ENCODE assay signal across 26 mouse cellular contexts in the genomic region with DNA sequence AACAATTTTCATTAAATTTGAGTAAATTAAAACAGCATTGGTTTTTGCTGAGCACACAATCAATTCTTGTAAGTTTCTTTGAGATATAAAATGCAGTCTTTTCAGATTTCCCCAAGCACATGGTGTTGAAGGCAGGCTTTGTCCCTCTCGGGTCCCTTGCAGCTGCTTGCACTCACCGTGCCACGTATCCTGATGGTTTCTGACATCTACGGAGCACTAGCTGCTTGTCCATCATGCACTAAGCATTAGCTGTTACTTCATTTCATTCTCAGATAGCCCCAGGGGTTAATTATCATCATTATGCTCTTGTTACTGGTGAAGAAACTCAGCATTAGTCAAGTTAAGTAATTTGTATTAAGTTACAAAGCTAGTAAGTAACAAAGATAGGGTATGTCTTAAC.
DNase-seq lines count a peak whose midpoint lies in the region; TF ChIP-seq lines count a peak whose summit lies in the region.
"Had no signal": no experiment of that assay in that cellular context is flagged by ENCODE, and none has a peak within 500 bp of the region (broad histone marks: within the 10 kb centered on the region; RNA-seq: fewer than 3 reads in every experiment).

No protein-coding gene starts in this region.

- no peak overlapping the region for H3K4me3 ChIP-seq in embryonic facial prominence, embryonic 10.5 days
- no peak overlapping the region for H3K4me3 ChIP-seq in kidney, adult 2 months (ENCODE audit: insufficient read depth, low read depth, low read length)
- H3K4me3 ChIP-seq: embryonic facial prominence, embryonic 12.5 days; embryonic facial prominence, embryonic 15.5 days; forebrain, embryonic 12.5 days; forebrain, embryonic 15.5 days; hindbrain, embryonic 12.5 days; intestine, embryonic 15.5 days had no signal

- TF ChIP-seq POLR2A in kidney, adult 2 months (IDR thresholded peaks at IDR 0.05; ENCODE audit: low read depth, low read length) = no peak

- TF ChIP-seq CTCF in kidney, adult 2 months (conservative IDR thresholded peaks at IDR 0.05; ENCODE audit: insufficient read depth, insufficient read length, low read depth, low read length) = no peak

- peak; percentile 31 for DNase-seq in embryo, embryonic 11 days
- DNase-seq in embryo, embryonic 9.5 days (ENCODE audit: extremely low spot score) = no peak
- DNase-seq in embryonic facial prominence, embryonic 10.5 days (ENCODE audit: low spot score) = peak; percentile 51
- peak; percentile 16 for DNase-seq in gonadal fat pad, adult 2 months (ENCODE audit: low read depth)
- DNase-seq in layer of hippocampus, adult 8-10 months (ENCODE audit: low spot score in 2 of 2) = no peak
- no peak for DNase-seq in urinary bladder, adult 2 months (ENCODE audit: low spot score)
- DNase-seq in kidney, adult 2 months = no peak
- DNase-seq: adrenal gland, postnatal 10 days; adrenal gland, postnatal 36 days; B cell, adult 2 months; cerebellum, adult 11 months; cerebellum, adult 2 months; cerebellum, adult 9-11 months; cerebellum, postnatal 25 days; gastrocnemius, postnatal 10 days; gastrocnemius, postnatal 36 days; heart, adult 11 months had no signal

- H3K27me3 ChIP-seq in embryonic facial prominence, embryonic 10.5 days (replicated peaks; ENCODE audit: low read depth, poor library complexity, severe bottlenecking) = no peaks in the 10 kb centered on the region; the same call in 1 of the 2 replicates
- no peaks in the 10 kb centered on the region for H3K27me3 ChIP-seq in kidney, adult 2 months (replicated peaks; ENCODE audit: control insufficient read depth, insufficient read depth, low read length)
- H3K27me3 ChIP-seq: CH12.LX; embryonic facial prominence, embryonic 12.5 days; embryonic facial prominence, embryonic 15.5 days; forebrain, embryonic 12.5 days; forebrain, embryonic 15.5 days; hindbrain, embryonic 12.5 days; intestine, embryonic 15.5 days; Patski had no signal

- no peaks in the 10 kb centered on the region for H3K36me3 ChIP-seq in embryonic facial prominence, embryonic 10.5 days (replicated peaks)
- no peaks in the 10 kb centered on the region for H3K36me3 ChIP-seq in kidney, adult 2 months (ENCODE audit: control insufficient read depth, insufficient read depth, low read length)
- H3K36me3 ChIP-seq: embryonic facial prominence, embryonic 12.5 days; embryonic facial prominence, embryonic 15.5 days; forebrain, embryonic 12.5 days; forebrain, embryonic 15.5 days; G1E; hindbrain, embryonic 12.5 days; intestine, embryonic 15.5 days had no signal

- no peaks in the 10 kb centered on the region for H3K9me3 ChIP-seq in embryonic facial prominence, embryonic 10.5 days
- H3K9me3 ChIP-seq: embryonic facial prominence, embryonic 12.5 days; embryonic facial prominence, embryonic 15.5 days; forebrain, embryonic 12.5 days; forebrain, embryonic 15.5 days; G1E; hindbrain, embryonic 12.5 days; intestine, embryonic 15.5 days had no signal

- 29% methylated on average over 4 of the region's 4 CpGs for WGBS in embryonic facial prominence, embryonic 10.5 days
- WGBS in kidney, adult 2 months = 82% methylated on average over 4 of the region's 4 CpGs

- no peak overlapping the region for H3K27ac ChIP-seq in embryonic facial prominence, embryonic 10.5 days (replicated peaks)
- no peak overlapping the region for H3K27ac ChIP-seq in kidney, adult 2 months (ENCODE audit: insufficient read depth, low read depth, low read length)
- H3K27ac ChIP-seq: embryonic facial prominence, embryonic 12.5 days; embryonic facial prominence, embryonic 15.5 days; forebrain, embryonic 12.5 days; forebrain, embryonic 15.5 days; hindbrain, embryonic 12.5 days; intestine, embryonic 15.5 days had no signal

- peaks cover 4% of the 10 kb centered on the region for H3K4me1 ChIP-seq in embryonic facial prominence, embryonic 10.5 days
- H3K4me1 ChIP-seq in kidney, adult 2 months (ENCODE audit: control insufficient read depth, insufficient read depth, low read length) = no peaks in the 10 kb centered on the region
- H3K4me1 ChIP-seq: embryonic facial prominence, embryonic 12.5 days; embryonic facial prominence, embryonic 15.5 days; forebrain, embryonic 12.5 days; forebrain, embryonic 15.5 days; hindbrain, embryonic 12.5 days; intestine, embryonic 15.5 days had no signal

Comparison
In these comparisons a context has a peak if more than half of its experiments do, and no peak if none do; other contexts are left out.
1. DNase-seq: peak in embryo, embryonic 11 days (single experiment), embryonic facial prominence, embryonic 10.5 days (single experiment) and gonadal fat pad, adult 2 months (single experiment); none in embryo, embryonic 9.5 days (single experiment), layer of hippocampus, adult 8-10 months (0 of 2), urinary bladder, adult 2 months (single experiment) and kidney, adult 2 months (single experiment).